Mouse (Mus musculus) neutrophil, adult 5-6 weeks (primary cell): ENCODE measurements around the gene Gcnt2. TPM values are rescaled to one million over a fixed set of nuclear protein-coding genes. Genes with fewer than 3 reads are reported as not detected.

Source experiments
- ATAC-seq: fragments of 151-379, 151-347 bp; 2 replicates; pipeline ENCODE4 v1.8.0; 2017; ENCODE audit warnings: mild to moderate bottlenecking, moderate TSS enrichment; ENCODE audit not compliant: insufficient number of reproducible peaks, poor library complexity, low FRiP score, severe bottlenecking; ENCODE audit errors: extremely low read depth
- total RNA-seq: library from RNA; stranded (forward); fragments of 200-1000 nt; gene quantifications from 2 replicates; pipeline ENCODE4 v1.2.3, GENCODE M21; 2017

The Gcnt2 gene
- total RNA-seq, result 329 and 353 TPM in 2 replicates

GRCm38 (mm10) chr13:40859652-40860399 lies at the start of gene Gcnt2:
Gcnt2 (plus strand) TSS chr13:40859754.
- ATAC-seq, result no peak

DNA sequence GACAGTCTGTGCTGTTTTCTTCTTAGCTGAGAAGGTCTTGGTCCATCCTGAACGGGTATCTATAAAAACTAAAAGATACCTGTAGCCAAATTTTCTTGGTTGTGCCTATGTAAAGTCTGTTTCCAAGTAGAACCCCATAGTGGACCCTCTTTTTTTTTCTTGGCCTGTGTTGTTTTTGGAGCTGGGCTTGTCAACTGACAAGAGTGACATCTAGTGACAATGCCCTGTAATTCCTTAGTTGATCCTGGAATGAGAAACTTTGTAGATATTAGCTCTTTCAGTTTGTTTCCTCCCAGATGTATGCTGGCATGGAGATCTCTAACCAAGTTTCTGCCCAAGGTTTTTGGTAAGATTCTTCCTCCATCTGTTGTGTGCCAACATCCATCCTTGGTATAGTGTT lies 38.9 kb upstream of the Gcnt2 start:
- no peak for ATAC-seq

GRCm38 (mm10) chr13:40821911-40822310 lies 37.6 kb upstream of the Gcnt2 start:
- ATAC-seq, result no peak

GRCm38 (mm10) chr13:40841146-40841787 lies 18.3 kb upstream of the Gcnt2 start:
- ATAC-seq, result no peak

GRCm38 (mm10) chr13:40842141-40842540 lies 17.4 kb upstream of the Gcnt2 start:
- no peak for ATAC-seq

GRCm38 (mm10) chr13:40843418-40844067 lies 16.0 kb upstream of the Gcnt2 start:
- ATAC-seq, result no peak

DNA sequence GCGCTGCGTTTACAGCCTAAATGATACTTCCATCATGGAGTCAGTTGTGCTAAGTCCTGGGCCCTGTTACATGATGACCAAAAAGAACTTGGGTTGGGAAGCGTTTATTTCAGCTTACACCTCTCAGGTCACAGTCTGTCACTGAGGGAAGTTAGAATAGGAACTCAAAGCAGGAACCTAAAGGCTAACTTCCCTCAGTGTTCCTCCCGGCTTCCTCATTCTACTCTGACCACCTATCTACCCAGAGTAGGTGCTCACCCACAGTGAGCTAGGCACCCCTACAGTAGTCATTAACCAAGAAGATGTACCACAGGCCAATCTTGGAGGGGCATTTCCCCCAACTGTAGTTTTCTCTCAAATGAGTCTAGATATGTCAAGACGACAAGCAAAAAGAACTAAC lies 15.4 kb upstream of the Gcnt2 start:
- ATAC-seq, result peak; percentile 82

DNA sequence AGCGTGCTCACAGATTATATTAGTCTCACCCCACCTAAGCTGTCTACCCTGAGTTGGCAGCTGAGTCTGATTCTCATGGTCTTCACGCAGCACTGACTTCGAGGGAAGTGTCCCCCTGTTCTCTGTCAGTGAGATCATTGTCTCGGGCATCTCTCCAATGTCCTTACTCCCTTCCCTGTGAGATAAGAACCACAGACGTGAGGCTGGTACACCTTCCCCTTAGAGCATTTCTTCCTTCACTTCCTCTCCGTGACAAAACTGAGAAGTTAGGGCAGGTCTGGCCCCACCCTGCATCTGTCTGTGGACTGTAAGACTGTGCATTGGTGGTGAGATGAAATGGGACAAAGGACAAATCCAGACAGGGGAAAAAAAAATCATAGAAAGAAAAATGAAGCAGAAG lies 13.6 kb upstream of the Gcnt2 start:
- ATAC-seq, result no peak

- no peak for ATAC-seq
Measured at GRCm38 (mm10) chr13:40846375-40846774, 13.2 kb upstream of the Gcnt2 start.

- no peak for ATAC-seq
Measured at GRCm38 (mm10) chr13:40847898-40848297, 11.7 kb upstream of the Gcnt2 start.

DNA sequence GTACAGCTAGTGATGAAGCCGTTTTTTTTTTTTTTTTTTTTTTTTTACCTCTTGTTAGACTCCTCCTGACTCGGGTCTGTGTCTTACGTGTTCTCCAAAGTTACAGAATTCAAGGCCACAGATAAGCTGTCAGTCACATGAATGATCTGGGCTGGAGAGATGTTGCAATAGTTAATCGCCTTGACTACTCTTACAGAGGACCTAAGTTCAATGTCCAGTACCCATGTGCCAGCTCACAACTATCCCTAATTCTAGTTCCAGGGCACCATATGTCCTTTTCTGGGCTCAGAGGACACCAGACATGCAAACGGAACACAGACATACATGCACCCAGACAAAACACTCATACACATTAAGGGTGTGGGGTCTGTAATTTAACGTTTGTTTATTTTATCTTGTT lies 8.9 kb upstream of the Gcnt2 start:
- no peak for ATAC-seq

GRCm38 (mm10) chr13:40851281-40851680 lies 8.3 kb upstream of the Gcnt2 start:
- ATAC-seq, result no peak

GRCm38 (mm10) chr13:40851961-40852360 lies 7.6 kb upstream of the Gcnt2 start:
- no peak for ATAC-seq

GRCm38 (mm10) chr13:40852791-40853190 lies 6.8 kb upstream of the Gcnt2 start:
- no peak for ATAC-seq

GRCm38 (mm10) chr13:40853842-40854241 lies 5.7 kb upstream of the Gcnt2 start:
- ATAC-seq, result no peak

- no peak for ATAC-seq
Measured at GRCm38 (mm10) chr13:40854451-40855058, 5.0 kb upstream of the Gcnt2 start.

GRCm38 (mm10) chr13:40855266-40855665 lies 4.3 kb upstream of the Gcnt2 start:
- no peak for ATAC-seq

DNA sequence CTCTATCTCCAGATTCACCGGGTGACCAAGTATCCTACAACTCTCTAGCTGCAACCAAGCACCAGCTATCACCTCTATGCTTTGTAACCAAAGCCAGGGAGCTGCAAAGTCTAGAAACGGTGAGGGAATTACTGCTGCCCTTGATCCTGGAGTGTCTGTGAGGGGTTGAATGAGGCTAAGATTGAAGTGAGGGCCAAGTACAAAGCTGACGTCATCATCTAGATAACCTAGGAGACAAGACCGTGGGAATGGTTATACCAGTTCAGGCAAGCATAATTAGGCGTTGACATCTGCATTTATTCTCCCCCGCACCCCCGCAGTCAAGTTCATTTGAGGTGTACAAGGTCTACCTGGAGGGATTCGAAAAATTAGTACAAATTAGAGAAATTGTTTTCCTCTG lies 2.8 kb upstream of the Gcnt2 start:
- ATAC-seq, result no peak

- no peak for ATAC-seq
Measured at GRCm38 (mm10) chr13:40857281-40857818, 2.2 kb upstream of the Gcnt2 start.
